ENCODE assay signal across 25 mouse cellular contexts in the genomic region with DNA sequence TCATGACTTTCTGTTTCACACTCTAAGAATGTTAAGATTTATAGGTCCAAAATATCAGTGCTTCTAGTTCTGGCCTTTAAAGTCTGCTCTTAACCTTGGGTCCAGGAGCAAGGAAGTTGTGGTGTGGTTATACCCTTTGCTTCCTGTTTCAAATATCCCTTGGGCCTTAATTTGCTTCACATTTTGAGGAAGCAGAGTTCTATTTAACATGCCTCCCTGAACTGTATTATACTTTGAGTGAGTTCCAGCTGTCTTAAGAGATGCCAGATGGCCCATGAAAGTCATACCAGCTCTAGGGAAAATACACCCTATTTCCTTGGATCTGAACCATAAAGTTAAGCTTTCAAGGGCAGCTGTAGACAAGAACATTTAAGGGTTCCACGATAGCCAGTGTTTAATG. TPM values are rescaled to one million over a fixed set of nuclear protein-coding genes. Genes with fewer than 3 reads are reported as not detected.
DNase-seq lines count a peak whose midpoint lies in the region; ATAC-seq and TF ChIP-seq lines count a peak whose summit lies in the region.
"Had no signal": no experiment of that assay in that cellular context is flagged by ENCODE, and none has a peak within 500 bp of the region (broad histone marks: within the 10 kb centered on the region; RNA-seq: fewer than 3 reads in every experiment).

No protein-coding gene starts in this region.

- H3K27me3 ChIP-seq in hindbrain, postnatal 0 days (ENCODE audit: insufficient read depth, low read length): no peaks in the 10 kb centered on the region
- no peaks in the 10 kb centered on the region for H3K27me3 ChIP-seq in hindbrain, embryonic 16.5 days (replicated peaks; ENCODE audit: control insufficient read depth, insufficient read depth, low read length)
- H3K27me3 ChIP-seq: hindbrain, embryonic 12.5 days; intestine, embryonic 15.5 days; Patski had no signal

- no peak overlapping the region for H3K4me2 ChIP-seq in hindbrain, postnatal 0 days (ENCODE audit: low read depth, low read length)
- no peak overlapping the region for H3K4me2 ChIP-seq in hindbrain, embryonic 16.5 days (ENCODE audit: low read length)
- H3K4me2 ChIP-seq: hindbrain, embryonic 12.5 days; intestine, embryonic 15.5 days; liver, embryonic 11.5 days had no signal

- 67% methylated on average over 1 of the region's 1 CpGs for WGBS in hindbrain, postnatal 0 days
- whole genome bisulfite sequencing in hindbrain, embryonic 16.5 days: 61% methylated on average over 1 of the region's 1 CpGs

- no peaks in the 10 kb centered on the region for H3K4me1 ChIP-seq in hindbrain, postnatal 0 days (ENCODE audit: insufficient read depth, low read length)
- no peaks in the 10 kb centered on the region for H3K4me1 ChIP-seq in hindbrain, embryonic 16.5 days (ENCODE audit: control insufficient read depth, insufficient read depth, low read depth, low read length)
- H3K4me1 ChIP-seq: forebrain, embryonic 10.5 days; heart, embryonic 10.5 days; hindbrain, embryonic 12.5 days; intestine, embryonic 15.5 days had no signal

- no peak overlapping the region for H3K9ac ChIP-seq in hindbrain, postnatal 0 days (replicated peaks; ENCODE audit: low read length)
- H3K9ac ChIP-seq in hindbrain, embryonic 16.5 days (ENCODE audit: low read depth, low read length): no peak overlapping the region
- H3K9ac ChIP-seq: hindbrain, embryonic 12.5 days; intestine, embryonic 15.5 days had no signal

- DNase-seq in adrenal gland, postnatal 10 days: peak; percentile 2
- no peak for DNase-seq in adrenal gland, postnatal 14 days
- peak; percentile 13 for DNase-seq in hindbrain, postnatal 0 days (ENCODE audit: low spot score)
- DNase-seq in forelimb bud, embryonic 11.5 days (ENCODE audit: low read depth, low spot score): peak; percentile 66
- DNase-seq in heart, postnatal 4 days: no peak
- DNase-seq in MN1 (ENCODE audit: low spot score): no peak
- DNase-seq: adrenal gland, postnatal 25 days; cerebellum, adult 2 months; cerebellum, postnatal 36 days; kidney, postnatal 36 days; lung, adult 2 months; right cerebral cortex, postnatal 4 days had no signal

- no peak overlapping the region for H3K27ac ChIP-seq in hindbrain, postnatal 0 days
- H3K27ac ChIP-seq in hindbrain, embryonic 16.5 days (ENCODE audit: low read depth, low read length): no peak overlapping the region
- H3K27ac ChIP-seq: forebrain, embryonic 10.5 days; heart, embryonic 10.5 days; hindbrain, embryonic 12.5 days; intestine, embryonic 15.5 days had no signal

- no peak for ATAC-seq in hindbrain, postnatal 0 days
- no peak for ATAC-seq in hindbrain, embryonic 16.5 days
- ATAC-seq in megakaryocyte progenitor cell, adult 5-6 weeks (replicated peaks; ENCODE audit: poor library complexity): peak; percentile 80
- ATAC-seq: activated CD4-positive, CD25-positive, alpha-beta regulatory T cell, adult 4 months; intestine, embryonic 15.5 days; Patski had no signal

- H3K4me3 ChIP-seq in hindbrain, postnatal 0 days (ENCODE audit: low read length): no peak overlapping the region
- no peak overlapping the region for H3K4me3 ChIP-seq in hindbrain, embryonic 16.5 days (ENCODE audit: low read length)
- H3K4me3 ChIP-seq: forebrain, embryonic 10.5 days; heart, embryonic 10.5 days; hindbrain, embryonic 12.5 days; intestine, embryonic 15.5 days had no signal

- H3K9me3 ChIP-seq in hindbrain, postnatal 0 days (ENCODE audit: low read length): no peaks in the 10 kb centered on the region
- no peaks in the 10 kb centered on the region for H3K9me3 ChIP-seq in hindbrain, embryonic 16.5 days (ENCODE audit: control insufficient read depth, low read length)
- H3K9me3 ChIP-seq: forebrain, embryonic 10.5 days; heart, embryonic 10.5 days; hindbrain, embryonic 12.5 days; intestine, embryonic 15.5 days had no signal

- no peaks in the 10 kb centered on the region for H3K36me3 ChIP-seq in hindbrain, postnatal 0 days (ENCODE audit: insufficient read depth, low read length)
- H3K36me3 ChIP-seq in hindbrain, embryonic 16.5 days (ENCODE audit: control insufficient read depth, insufficient read depth, low read length): no peaks in the 10 kb centered on the region
- H3K36me3 ChIP-seq: forebrain, embryonic 10.5 days; heart, embryonic 10.5 days; hindbrain, embryonic 12.5 days; intestine, embryonic 15.5 days had no signal

- no peak for TF ChIP-seq CTCF in hindbrain, postnatal 0 days (IDR thresholded peaks at IDR 0.05; ENCODE audit: low read depth)

RNA-seq across cellular contexts. Expression of gene Gm12695, which starts 33.0 kb away (rescaled TPM):
- not detected for total RNA-seq in adrenal gland, postnatal 10 days (2021)
- total RNA-seq in adrenal gland, postnatal 14 days (2021): not detected in 2 replicates
- not detected in 2 replicates for total RNA-seq in hindbrain, postnatal 0 days (2014; rRNA removed)
- polyA plus RNA-seq in hindbrain, postnatal 0 days (2015; fragmentation: Nextera tagmentation; extraction: Ambion mirVana): 0.11 TPM in 1 of 2 replicates, not detected in the other
- polyA plus RNA-seq in hindbrain, embryonic 16.5 days (2015; fragmentation: Nextera tagmentation; extraction: Ambion mirVana): not detected in 2 replicates
- total RNA-seq in megakaryocyte progenitor cell, adult 5-6 weeks (2015): not detected in 2 replicates
- total RNA-seq in megakaryocyte progenitor cell, adult 5-6 weeks (2017): not detected in 2 replicates
- total RNA-seq in heart, postnatal 4 days (2021): not detected
- total RNA-seq: adrenal gland, postnatal 25 days; gastrocnemius, postnatal 4 days; left cerebral cortex, adult 8-10 months had no signal
- polyA plus RNA-seq: activated CD4-positive, CD25-positive, alpha-beta regulatory T cell, adult 4 months; cerebellum, adult 2 months; forebrain, embryonic 10.5 days; heart, embryonic 10.5 days; heart, postnatal 0 days; intestine, embryonic 15.5 days; kidney, embryonic 14.5 days; liver, embryonic 11.5 days had no signal

Comparison
In these comparisons a context has a peak if more than half of its experiments do, and no peak if none do; other contexts are left out.
1. DNase-seq: peak in adrenal gland, postnatal 10 days (single experiment), hindbrain, postnatal 0 days (single experiment) and forelimb bud, embryonic 11.5 days (single experiment); none in adrenal gland, postnatal 14 days (single experiment), heart, postnatal 4 days (single experiment) and MN1 (single experiment).